Mouse (Mus musculus): ENCODE data around the gene Actn2. TPM values are rescaled to one million over a fixed set of nuclear protein-coding genes. Genes with fewer than 3 reads are reported as not detected.

Gene Actn2
- total RNA-seq (2021), result 1 to 10 TPM in 1 of 2 experiments, under 1 TPM in 1; 0.70 to 3.7 TPM
- long read RNA-seq, experiment 1, partial matches to known transcripts, result 0 of 2 reads
- long read RNA-seq, experiment 1, other reads (novel, unspliced or antisense), result 0 of 2 reads
- long read RNA-seq, experiment 2, transcript Actn2-201 (21 exons, 3,013 nt), result major isoform, 15 of 18 reads
- long read RNA-seq, experiment 2, partial matches to known transcripts, result 2 of 18 reads
- long read RNA-seq, experiment 2, other reads (novel, unspliced or antisense), result 1 of 18 reads

DNA sequence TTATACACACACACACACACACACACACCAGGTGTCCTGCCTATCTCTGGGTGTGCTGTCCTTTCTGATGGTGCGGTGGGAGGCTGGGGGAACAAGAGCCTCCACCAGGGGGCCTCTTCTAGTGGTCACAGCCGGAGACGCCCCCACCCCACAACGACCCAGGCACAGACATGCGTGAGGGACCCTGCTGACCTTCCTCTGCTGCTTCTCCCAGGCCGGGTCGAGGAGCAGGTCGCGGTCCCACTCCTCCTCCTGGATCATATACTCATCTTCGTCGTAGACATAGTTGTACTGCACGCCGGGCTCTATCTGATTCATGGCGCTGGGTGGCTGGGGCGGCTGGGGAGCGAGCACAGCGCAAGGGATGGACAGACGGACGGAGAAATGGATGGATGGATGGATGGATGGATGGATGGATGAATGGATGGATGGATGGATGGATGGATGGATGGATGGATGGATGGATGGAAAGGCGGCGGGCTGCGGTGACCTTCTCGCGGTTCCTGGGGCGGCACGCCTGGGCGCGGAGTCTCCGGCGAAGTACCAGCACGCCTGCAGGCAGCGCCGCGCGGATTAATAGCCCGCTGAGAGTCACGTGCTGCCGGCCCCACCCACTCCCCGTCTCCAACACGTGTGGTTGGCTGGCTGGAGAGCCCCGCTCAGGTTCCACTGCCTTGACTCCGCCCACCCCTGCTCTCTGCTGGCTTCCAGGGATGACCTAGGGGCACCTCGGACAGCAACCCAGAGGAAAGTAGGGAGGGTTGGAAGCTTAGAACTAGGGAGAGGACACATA is at the start of gene Actn2:
TSS of gene Actn2 (minus strand) at position 578 of the 793 bp plus-strand sequence.
- DNase-seq (ENCODE audit: low spot score in 2 of 2), result peak; percentile 49 to 65

DNA sequence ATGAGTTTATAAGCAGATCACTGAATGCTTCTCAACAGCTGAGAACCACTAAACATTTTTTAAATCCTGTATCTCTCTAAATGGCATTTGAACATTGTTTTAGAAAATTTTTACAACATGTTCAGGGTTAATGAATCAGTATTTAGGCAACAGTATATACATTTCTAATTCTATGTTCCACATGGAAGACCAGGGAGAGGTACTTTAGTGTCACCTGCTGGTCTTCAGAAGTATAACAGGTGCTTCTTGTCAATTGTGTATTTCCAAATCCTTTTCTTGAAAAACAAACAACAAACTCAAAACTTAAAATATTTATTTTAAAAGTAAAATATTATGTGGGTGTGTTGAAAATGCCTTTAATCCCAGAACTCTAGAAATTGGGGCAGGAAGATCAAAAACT is 45.7 kb upstream of the Actn2 start:
- no peak for DNase-seq (ENCODE audit: low spot score in 2 of 2)

DNA sequence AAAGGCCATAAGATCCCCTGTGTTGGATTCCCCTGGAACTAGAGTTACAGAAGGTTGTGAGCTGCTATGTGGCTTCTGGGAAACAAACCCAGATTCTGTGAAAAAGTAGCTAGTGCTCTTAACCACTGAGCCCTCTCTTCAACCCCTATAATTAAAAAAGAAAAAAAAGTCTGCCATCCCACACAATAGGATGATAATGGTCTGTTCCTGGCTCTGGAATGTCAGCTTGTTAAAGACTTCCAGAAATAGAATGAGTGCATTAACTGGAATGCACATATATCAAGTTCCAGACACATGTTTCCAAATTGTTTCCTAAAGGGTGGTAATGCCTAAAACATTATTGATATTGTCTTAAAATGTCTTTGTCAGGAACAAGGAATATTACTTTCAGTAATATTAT is 44.2 kb upstream of the Actn2 start:
- no peak for DNase-seq (ENCODE audit: low spot score in 2 of 2)

DNA sequence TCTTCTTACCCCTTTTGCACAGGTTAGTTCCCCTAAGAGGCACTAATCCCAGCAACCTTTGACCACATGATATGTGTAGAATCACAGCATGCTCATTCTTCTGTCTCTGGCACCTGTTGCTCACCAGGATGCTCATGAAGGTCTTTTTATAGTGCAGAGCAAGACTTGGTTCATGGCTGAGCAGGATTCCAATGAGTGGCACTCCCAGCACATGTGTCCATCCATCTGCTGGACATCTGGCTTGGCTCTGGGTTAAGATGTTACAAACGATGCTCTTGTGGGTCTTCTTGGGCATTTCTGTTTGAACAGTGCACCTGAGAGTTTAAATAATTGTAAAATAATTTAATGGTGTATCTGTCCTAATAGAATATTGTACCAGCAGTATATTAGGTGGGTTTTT is 36.2 kb upstream of the Actn2 start:
- no peak for DNase-seq (ENCODE audit: low spot score in 2 of 2)

DNA sequence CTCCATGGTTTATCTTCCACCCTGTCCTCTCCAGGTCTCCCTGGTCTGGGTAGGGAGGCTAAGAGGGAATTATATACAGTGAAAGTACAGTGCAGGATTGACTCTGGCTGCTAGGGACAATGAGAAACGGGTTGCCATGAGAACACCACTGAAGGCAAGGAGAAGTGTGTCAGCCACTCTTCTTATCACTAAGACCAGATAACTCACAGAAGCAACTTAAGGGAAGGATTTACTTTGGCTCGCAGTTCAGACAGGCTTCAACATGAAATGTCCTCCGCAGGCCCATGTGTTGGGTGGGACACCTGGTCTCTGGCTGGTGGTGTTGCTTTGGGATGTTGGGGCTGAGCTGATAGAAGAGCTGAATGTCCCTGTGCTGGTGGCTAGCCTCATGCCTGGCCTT is 32.2 kb upstream of the Actn2 start:
- DNase-seq (ENCODE audit: low spot score in 2 of 2), result no peak

DNA sequence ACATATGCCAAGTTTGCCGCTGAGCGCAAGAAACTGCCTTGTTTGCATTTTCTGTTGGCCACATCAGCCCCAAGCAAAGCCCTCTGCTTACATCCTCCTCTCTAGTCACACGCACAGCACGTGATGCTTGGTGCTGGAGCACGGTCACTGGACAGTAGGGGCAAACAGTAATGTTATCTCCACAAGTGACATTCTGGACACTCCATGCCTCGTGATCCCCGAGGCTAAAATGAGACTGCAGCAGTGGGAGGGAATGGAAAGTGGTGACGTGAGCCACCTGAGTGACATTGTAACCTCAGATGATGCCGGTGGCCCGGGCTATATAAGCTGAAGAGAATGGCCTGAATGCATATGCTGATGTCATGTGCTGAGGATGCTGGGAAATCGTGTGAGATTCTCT is 29.4 kb upstream of the Actn2 start:
- DNase-seq (ENCODE audit: low spot score in 2 of 2), result no peak

DNA sequence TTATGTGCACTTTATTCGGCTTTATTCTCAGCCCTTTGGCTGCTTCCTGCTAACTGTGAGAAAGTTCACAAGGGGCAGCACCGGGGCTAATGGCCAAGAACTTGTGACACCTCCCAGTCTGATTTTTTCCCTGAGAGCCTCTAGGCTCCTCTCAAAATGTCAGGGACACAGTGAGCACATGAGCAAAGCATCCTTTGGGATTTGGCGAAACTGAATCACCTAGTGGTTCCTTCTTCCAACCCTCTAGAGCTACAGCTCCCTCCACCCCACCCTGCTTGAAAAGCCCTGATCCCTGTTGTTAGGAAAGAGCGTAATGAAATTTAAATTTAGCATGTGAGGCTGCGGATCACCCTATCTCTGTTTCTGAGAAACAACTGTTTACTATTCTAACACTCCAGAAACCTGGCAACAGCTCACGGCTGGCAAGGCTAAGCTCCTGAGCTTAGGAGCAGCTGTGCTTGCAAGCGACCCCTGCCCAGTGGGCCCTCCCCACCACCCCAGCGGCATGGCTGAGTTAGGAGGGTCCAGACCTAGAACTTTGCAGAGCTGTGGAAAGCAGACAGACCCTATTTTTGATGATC is 28.6 kb upstream of the Actn2 start:
- peak; percentile 21 to 38 for DNase-seq (ENCODE audit: low spot score in 2 of 2)

DNA sequence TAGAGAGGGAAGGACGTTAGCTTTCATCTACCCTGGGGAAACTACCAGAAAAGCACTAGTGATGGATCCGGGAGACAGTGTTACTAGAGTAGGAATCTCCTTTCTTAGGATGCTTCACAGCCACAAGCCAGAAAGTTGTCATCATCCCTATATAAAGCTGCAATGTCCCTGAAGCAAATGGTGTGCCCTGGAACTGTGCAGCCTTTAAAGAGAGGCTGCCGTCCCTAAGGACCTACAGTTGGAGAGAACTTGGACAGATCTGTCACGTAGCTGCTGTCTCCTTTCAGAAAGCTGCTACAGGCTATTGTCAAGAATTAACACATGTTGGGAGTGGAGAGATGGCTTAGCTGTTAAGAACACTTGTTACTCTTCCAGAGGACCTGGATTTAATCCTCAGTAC is 20.9 kb upstream of the Actn2 start:
- no peak for DNase-seq (ENCODE audit: low spot score in 2 of 2)

DNA sequence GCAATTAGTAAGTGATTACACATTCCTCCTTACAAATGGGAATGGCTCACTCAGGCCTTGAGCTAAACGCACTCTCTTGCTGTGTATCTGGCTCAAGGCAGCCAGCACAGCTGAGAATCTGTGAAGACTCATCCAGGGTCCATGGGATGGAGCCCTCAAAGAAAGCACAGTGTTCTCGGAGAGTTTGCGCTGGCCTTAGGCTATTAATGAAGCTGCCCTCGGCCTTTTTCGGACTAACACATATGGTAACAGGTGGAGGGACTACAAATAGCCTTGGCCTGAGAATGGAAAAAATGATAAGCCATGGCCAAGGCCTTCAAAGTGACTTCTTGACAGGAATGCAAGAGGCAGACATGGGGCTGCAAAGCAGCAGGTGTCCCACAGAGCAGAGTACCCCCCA is 17.0 kb upstream of the Actn2 start:
- peak in 1 of 2 experiments; percentile 7 for DNase-seq (ENCODE audit: low spot score in 2 of 2)

DNA sequence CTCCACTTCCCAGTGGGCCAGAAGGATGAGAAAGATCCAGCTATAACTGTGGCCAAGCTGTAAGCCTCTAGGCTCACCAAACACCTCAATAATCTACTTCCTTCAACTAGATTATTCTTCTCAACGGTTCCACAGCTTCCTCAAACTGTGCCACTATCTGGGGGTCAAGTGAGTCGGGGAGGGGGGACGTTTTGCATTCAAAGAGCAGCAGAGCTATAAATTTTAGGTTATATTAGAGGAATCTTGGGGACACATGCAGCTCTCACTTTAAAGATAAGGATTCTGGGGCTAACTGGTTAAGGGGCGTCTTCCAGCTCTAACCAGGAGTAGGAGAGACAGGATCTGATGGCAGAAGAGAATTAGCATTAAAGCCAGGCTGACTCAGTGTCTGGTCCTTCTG is 15.6 kb upstream of the Actn2 start:
- no peak for DNase-seq (ENCODE audit: low spot score in 2 of 2)

DNA sequence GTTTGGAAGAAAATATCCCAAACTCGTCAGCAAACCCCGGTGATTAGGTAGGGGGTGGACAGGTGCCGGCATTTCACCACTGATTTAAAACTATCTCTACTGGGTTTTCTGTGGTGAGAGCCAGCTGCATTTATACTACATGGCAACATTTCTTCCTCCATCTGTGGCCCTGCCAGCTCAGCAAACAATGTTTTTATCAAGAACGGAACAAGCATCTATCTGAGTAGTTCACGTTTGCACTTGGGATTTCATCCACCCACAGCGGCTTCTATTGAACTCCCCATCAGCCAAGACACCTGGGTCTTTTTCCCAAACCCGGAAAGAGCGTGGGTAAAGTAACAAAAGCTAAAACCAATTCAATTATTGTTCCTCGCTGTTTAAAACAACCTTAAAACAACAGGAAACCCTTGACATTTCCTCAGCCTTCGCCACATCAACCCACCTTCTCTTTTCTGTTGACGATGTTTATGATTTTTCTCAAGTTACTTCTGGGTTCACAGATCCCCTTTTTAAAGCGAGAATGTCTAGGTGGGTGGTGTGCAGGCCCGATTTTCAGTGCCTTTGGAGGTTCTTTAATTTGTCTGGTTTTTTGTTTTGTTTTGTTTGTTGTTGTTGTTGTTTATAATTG is 8.8 kb upstream of the Actn2 start:
- DNase-seq (ENCODE audit: low spot score in 2 of 2), result no peak

DNA sequence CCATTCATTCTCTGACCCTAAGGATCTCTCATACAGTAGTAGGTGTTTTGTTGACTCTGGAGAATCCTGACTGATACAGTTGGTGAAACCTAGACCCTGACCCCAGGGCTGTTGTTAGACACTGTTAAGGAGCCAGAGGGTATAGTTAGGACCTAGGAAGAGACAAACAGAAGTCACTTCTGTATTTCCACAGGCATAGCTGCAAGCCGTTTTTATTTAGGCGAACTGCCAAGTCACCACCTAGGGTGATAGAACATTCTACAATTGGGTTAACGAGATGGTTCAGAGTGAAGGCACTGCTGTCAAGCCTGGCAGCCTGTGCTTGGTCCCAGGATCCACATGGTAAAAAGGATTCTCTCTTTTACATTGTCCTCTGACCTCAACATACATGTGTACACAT is 6.3 kb upstream of the Actn2 start:
- no peak for DNase-seq (ENCODE audit: low spot score in 2 of 2)

DNA sequence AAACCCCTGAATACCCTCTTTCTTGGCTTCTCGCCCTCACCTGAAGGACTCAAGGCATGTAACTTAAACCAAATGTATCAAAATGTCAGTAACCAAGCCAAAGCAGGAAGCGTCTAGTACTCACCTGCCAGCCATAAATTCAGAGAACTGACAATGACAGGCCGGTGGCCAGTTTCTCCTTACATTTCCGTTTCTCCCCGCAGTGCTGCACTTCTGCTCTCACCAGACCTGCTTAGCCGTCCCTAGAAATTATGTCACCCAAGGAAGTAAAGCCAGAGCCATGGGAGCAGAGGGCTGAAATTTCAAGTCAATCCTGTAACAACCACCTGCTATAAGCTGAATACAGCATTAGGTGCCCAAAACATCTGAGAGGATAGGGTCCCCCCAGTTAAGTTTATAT is 887 bp upstream of the Actn2 start:
- DNase-seq (ENCODE audit: low spot score in 2 of 2), result no peak

DNA sequence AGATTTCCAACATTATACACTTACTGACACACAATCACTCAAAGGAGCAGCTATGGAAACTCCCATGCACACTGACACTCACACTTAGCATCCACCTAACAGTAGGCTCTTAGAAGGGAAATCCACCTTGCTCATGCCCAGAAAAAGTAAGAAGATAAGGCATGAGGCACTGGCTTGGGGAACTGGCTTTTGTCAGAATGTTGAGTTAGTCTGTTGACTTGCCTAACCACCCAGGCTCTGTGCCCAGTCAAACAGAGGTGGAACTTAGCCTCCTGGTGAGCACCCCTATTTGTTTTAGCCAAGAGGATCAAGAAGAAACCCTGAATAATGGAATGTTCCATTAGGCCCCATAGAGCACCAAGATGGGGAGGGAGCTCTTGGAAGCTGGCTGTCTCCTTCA is 1.1 kb downstream of the Actn2 start:
- DNase-seq (ENCODE audit: low spot score in 2 of 2), result no peak

DNA sequence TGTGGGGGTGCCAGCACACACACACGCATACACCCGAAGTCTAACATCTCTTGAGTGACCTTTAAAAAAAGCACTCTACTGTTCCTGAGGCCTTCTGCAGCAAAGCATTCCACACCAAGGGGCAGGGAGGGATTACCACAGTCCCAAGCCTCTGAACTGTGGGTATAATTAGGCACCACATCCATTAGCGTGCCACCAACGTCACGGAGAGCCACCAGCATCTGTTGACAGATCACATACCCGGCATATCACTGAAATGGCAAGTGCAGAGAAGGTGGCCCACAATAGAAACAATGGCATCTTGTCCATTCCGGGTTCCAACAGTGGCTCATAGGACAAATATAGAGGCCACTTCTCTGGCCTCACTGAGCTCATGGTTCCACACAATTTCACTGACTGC is 2.8 kb downstream of the Actn2 start:
- no peak for DNase-seq (ENCODE audit: low spot score in 2 of 2)

DNA sequence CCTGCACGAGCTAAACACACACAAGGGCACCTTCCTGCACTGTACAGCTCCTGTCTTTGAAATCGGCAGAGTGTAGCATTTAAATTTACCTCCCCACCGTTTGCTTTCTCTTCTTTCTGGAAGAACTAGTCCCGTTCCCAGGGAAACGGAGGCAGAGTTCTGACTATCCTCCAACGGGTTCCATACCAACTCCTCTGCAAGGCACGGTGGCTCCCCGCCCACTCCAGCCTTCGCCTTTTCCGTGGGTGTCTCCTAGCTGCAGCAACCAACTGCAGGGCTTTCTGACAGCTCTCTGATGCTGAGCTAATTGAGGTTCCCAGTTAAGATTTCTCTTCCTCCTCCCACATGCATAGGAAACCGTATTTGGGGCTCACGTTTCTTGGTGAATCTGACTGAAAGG is 6.5 kb downstream of the Actn2 start:
- no peak for DNase-seq (ENCODE audit: low spot score in 2 of 2)

DNA sequence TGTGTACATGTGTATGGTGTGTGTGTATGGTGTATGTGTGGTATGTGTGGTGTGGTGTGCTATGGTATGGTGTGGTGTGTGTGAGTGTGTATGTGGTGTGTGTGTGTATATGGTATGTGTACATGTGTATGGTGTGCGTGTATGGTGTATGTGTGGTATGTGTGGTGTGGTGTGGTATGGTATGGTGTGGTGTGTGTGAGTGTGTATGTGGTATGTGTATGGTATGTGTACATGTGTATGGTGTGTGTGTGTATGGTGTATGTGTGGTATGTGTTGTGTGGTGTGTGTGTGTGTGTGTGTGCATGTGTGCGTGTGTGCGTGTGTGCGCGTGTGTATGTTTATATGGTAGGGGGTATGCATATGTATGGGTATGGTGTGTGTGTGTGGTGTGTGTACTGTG is 9.0 kb downstream of the Actn2 start:
- no peak for DNase-seq (ENCODE audit: low spot score in 2 of 2)

DNA sequence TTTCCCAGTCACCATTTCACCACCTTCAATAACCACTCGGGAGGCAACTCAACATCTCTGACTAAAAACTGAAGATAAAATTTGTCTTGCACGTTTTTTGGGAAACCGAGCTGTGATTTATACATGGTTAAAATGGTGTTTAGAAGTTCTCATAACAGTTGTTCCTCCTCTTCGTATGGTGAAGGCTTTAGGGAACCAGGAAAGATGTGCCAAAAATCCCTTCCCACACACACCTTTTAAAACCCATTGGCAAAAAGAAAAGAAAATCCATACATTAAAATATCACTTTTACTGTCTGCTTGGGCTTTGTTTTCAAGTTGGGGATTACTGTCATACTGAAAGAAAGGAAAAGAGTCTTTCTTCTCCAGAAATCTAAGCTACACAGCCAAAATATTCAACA is 12.2 kb downstream of the Actn2 start:
- no peak for DNase-seq (ENCODE audit: low spot score in 2 of 2)

DNA sequence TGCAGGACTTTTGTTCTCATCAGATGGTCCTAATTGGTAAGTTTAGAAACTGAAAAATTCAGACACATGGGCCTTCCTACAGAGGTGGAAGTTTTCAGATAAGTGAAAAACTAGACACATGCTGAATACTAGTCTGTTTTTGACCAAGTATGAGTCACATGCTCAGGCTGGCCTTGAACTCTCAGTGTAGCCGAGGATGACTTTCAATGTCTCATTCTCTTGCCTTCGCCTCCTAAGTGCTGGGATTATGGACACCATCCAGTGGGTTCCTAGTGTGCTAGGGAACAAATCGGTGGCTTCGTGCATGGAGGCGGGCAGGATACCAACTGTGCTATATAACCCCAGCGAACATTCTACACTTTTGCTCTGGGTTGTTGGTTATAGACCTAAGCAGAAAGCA is 13.0 kb downstream of the Actn2 start:
- no peak for DNase-seq (ENCODE audit: low spot score in 2 of 2)

DNA sequence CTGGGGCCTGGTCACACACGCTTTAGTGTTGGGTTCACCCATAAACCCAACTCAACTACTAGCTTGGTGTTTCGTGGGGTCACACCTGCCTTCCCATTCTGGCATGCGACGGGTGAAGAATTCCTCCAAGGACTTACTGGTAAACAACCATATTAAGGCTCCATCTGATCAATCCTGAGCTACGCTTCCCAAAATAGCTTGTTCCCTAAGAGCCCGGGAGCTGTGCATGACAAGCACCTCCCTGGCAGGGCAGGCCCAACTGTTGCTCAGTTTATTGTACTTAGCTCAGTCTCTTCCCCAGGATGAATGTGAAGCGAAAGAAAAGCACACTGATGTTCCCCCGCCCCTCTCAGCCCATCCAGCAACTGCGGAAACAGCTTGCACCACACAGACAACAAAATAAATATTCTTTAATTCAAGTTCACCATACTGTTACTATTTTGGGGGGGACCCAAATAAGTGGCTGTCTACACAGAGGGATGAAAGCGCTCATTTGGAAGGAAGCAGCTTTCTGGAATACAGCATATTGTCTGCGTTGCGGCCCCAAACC is 17.4 kb downstream of the Actn2 start:
- DNase-seq (ENCODE audit: low spot score in 2 of 2), result no peak

DNA sequence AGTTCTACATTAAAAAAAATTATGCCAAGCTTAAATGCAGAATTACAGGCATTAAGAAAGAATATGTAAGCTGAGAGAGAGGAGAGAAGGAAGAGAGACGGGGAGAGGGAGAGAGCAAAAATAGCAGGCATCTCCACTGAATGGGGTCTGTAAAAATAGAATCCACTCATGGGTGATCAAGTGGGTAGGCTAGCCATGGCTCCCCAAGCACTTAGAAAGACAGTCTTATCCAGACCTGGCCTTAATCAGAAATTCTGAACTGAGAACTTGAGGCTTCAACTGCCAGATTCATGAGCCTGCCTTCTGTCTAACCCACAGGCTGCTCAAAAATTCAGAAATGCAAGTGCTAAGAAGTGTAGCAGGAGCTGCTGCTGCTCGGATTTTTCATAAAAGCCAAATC is 20.4 kb downstream of the Actn2 start:
- no peak for DNase-seq (ENCODE audit: low spot score in 2 of 2)

DNA sequence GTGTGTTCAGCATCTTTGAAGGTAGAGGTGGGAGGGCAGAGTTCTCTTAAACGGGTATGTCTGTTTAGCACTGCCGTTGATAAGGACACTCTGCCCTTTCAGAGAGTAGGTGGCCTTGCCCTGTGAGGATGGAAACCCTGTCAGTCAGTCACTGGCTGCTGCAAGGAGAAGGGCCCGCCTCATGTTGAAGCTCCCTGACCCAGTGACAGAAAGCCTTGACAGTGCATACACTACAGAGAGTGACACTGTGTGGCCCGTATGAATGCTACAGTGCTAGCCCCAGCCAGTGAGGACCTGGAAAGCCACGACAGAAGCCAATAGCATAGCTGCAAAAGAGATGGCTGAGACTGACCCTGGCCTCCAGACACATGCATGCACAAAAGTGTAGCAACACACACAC is 22.5 kb downstream of the Actn2 start:
- peak in 1 of 2 experiments; percentile 22 for DNase-seq (ENCODE audit: low spot score in 2 of 2)
